Mouse (Mus musculus): ENCODE data around the gene Gm48551.

Gene Gm48551

GRCm38 (mm10) chr10:81383802-81384604 lies at the start of gene Gm48551, which contains the start of gene Dohh:
Gene Gm48551 (plus strand): TSS chr10:81384466.
Gene Dohh (plus strand): TSS chr10:81384428.
- peak; percentile 99 for DNase-seq

DNA sequence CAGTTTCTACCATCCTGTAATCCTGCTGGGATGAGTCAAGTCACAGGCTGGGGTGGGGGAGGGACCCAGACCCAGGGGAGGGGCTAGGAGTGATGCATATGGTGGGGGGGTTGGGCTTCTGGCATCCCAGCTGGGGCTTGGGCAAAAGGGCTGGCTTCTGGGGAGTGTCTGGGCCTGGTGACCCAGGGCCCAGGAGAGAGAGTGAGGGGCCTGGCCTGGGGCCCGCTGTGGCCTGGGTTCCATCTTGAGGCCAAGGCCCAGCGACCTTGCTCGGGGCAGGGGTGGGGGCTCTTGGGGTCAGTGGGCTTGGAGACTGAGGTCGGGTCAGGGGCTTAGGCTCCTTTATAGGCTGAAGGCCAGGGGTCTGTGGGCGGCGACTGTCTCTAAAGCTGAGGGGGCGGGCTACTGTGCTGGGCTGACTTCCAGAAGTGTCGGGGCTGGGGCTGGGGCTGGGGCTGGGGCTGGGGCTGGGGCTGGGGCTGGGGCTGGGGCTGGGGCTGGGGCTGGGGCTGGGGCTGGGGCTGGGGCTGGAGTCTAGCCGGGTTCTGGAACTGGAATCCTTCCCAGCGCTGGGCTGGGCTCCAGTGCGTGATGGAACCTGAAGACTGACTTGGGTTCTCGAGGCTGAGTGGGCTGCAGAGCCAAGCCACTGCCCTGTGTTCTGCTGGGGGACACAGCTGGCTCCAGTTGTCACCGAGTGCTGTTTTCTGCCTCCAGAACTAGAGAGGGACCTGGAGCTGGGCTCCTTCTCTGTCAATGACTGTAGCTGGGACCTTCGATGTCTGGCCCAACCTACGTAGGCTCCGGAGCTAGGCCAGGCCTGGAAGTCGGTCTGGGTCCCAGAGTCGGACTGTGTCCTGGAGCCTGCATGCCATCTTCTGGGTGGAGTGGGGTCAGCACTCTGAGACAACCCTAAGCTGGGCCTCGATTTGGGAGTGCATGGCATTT lies 48.6 kb upstream of the Gm48551 start:
- no peak for DNase-seq

- no peak for DNase-seq
Observed at GRCm38 (mm10) chr10:81336558-81336957, 47.7 kb upstream of the Gm48551 start.

- no peak for DNase-seq
Observed at GRCm38 (mm10) chr10:81340551-81341332, 43.5 kb upstream of the Gm48551 start.

DNA sequence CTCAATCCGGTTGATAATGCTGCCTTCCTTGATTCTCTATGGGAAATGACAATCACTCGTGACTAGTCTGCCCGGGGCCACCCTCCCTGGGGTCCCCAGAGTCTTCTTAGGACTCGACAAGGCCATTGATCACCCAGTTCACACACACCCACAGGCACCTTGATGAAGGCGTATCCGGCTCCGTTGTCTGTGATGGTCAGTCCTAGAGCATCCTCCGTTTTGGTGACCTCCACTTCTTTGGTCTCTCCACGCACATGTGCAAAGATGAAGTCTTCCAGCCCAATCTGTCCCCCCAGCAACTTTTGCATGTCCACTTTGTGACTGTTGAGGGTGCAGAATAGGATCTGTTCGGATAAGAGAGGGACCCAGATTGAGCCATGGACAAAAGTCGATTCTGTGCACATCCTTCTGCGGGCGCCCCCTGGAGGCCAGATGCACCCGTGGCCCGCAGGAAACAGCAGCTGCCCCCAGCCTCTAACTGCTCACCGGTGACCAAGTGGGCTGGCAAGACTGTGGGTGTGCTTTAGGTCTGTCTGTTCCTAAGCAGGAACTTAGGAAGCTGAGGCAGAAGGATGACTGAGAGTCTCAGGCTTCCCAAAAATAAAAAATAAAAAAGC lies 42.8 kb upstream of the Gm48551 start:
- DNase-seq = peak; percentile 70

GRCm38 (mm10) chr10:81342686-81343505 lies 41.4 kb upstream of the Gm48551 start, which contains the start of gene Gipc3:
Gene Gipc3 (minus strand): TSS chr10:81343266.
- no peak for DNase-seq

- DNase-seq = no peak
Observed at GRCm38 (mm10) chr10:81344421-81345161, 39.7 kb upstream of the Gm48551 start.

- no peak for DNase-seq
Observed at GRCm38 (mm10) chr10:81345162-81345534, 39.1 kb upstream of the Gm48551 start.

- DNase-seq = peak; percentile 69
Observed at GRCm38 (mm10) chr10:81346453-81347067, 37.7 kb upstream of the Gm48551 start.

DNA sequence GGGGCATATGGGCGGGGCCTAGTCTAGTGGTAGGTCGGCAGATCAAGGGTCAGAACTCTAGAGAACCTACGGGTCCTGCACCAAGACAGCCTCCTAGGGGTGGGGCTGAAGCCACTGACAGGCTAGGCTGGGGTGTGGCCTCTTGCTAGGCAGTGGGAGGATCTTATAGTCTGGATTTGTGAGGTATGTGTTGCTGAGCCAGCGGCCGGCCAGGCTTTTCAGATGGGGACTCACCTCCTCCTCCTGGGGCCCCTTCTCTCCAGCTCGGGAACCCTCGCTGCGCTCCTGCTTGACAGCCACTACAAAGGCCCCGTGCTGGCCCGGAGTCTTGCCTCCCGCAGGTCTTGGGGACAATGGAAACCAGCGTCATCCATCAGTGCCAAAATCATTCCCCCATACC lies 35.1 kb upstream of the Gm48551 start:
- no peak for DNase-seq

DNA sequence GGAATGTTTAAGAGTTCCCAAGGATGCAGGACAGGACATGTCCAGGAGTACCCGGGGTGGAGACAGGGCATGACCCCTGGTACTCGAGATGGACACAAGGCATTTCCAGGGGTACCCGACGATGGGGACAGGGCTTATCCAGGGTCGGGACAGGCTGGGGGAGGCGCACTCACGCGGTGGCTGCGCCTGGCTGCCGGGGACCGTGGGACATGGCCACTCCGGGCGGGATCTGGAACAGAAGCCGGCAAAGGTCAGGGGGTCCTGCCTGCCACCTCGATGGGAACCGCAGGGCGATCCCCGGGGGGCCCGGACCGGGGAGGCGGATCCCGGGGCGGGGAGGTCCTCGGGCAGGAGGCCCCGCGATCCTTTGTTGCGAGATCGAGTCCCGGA lies 34.3 kb upstream of the Gm48551 start:
- DNase-seq = no peak

- peak; percentile 99 for DNase-seq
Observed at GRCm38 (mm10) chr10:81350351-81351063, 33.8 kb upstream of the Gm48551 start, which contains the start of gene Hmg20b. Gene Hmg20b (minus strand): TSS chr10:81350480.

- no peak for DNase-seq
Observed at GRCm38 (mm10) chr10:81351678-81352291, 32.5 kb upstream of the Gm48551 start.

DNA sequence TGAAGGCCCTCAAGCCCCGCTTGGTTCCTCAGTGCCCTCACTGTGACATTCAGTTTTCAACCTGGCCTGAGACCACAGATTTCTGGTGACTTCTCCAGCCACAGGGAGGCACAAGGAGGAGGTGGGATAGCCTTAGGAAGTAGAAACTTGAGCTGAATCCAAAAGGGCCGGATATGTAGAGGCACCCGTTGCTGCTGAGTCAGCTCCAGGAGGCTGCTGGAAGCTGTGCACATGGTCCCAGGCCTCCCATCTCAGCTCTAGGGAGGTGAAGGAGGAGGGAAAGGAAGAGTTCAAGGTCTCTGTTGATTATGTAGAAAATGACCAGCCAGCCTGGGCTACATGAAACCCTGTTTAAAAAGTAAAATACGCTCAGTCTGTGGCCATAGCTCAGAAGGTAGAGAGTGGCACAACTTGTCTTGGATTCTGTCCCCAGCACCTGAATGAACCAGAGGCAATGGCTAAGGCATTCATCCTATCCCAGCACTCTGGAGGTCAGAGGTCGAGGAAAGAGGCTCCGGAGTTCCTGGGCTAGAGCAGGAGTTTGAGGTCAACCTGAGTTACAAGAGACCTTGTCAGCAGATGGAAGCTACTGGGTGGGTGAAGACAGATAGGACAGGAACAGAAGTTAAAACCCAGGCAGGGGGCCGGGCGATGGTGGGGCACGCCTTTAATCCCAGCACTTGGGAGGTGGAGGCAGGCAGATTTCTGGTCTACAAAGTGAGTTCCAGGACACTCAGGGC lies 29.4 kb upstream of the Gm48551 start:
- no peak for DNase-seq

DNA sequence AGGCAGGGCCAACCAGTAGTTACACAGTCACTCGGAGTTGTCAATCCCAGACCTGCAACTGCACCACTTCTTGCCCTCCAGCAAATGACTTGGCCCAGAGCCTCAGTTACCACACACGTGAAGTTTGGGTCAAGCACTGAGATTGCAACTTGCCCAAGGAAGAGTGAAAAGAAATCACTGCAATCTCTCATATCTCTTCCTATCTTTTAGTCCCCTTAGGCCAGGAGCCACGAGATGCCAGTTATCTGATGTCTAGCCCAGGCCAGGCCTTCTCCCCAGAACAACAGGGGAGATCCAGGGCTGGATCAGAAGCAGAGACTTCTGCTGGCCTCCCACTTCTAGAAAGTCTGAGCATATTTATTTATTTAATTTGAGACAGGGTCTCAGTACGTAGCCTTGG lies 28.7 kb upstream of the Gm48551 start:
- DNase-seq = no peak

DNA sequence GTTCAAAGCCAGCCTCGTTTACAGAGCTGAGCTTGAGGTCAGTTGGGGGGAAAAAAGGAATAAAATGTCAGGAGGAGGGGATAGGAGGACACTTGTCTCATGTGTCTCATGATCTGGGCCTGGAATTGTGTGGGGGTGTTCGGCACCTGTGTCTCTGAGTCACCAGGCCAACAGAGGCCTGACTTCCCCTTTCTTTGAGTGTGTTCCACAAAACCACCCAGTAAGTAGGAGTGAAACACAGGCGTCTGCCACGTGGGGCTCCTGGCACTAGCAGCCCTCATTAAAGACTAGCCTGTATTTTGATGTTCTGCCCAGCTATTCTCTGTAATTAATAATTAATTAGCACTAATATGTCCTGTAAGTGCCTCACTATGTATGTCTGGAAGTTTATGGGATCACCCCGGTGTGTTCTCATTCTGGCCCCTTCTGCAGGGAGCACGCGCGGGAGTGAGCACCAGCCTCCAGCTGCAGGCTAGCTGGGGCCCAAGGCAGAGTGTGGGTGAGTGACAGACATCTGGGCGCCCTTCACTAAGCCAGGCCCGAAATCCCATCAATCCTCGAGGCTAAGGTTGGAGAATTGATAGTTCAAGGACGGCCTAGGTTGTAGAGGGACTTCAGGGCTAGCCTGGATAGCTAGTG lies 27.8 kb upstream of the Gm48551 start:
- no peak for DNase-seq

GRCm38 (mm10) chr10:81356991-81357844 lies 27.0 kb upstream of the Gm48551 start, which contains the start of gene Mfsd12:
Gene Mfsd12 (plus strand): TSS chr10:81357491.
- peak; percentile 96 for DNase-seq
